Mouse (Mus musculus) heart, adult 8-10 months (tissue): ENCODE results near the gene Grk6. TPM values are rescaled to one million over a fixed set of nuclear protein-coding genes. Genes with fewer than 3 reads are reported as not detected.

Source experiments
- microRNA-seq: library from miRNA; unstranded; fragments of <30 nt; microRNA quantifications from one replicate; pipeline ENCODE4 v1.2.0, GENCODE M21; 2022
- total RNA-seq, 4 experiments: library from RNA; stranded (reverse); gene quantifications; 2 replicates each; pipeline ENCODE4 v1.2.4; 2022

The Grk6 gene
- total RNA-seq, 4 experiments from 2014 or later: 14.9 to 19.0 (median 16.6) TPM

Small RNA genes within 50 kb of the gene (microRNA-seq; reads per million reads assigned to microRNA genes)
- 1.1 reads per million for gene Mir6943
- gene Mir6944: 1.1 reads per million
- gene Mir6945: not detected

Other genes starting within 250 kb of the Grk6 start
- gene Nsd1, start 235.3 kb upstream of the Grk6 start, total RNA-seq: 10 to 100 TPM; 47.2 to 55.1 (median 51.9) TPM
- gene Prelid1, start 124.6 kb upstream of the Grk6 start, total RNA-seq: 10 to 100 TPM; 31.4 to 47.5 (median 39.6) TPM
- 10 to 100 TPM; 29.4 to 47.1 (median 38.3) TPM for gene Rab24, start 123.1 kb upstream of the Grk6 start, total RNA-seq
- gene Mxd3, start 115.2 kb upstream of the Grk6 start, total RNA-seq: under 1 TPM in 2 of 4 experiments, not detected in 2; 0.46 to 0.97 TPM
- gene Lman2, start 82.3 kb upstream of the Grk6 start, total RNA-seq: 10 to 100 TPM; 50.1 to 52.8 (median 51.7) TPM
- under 1 TPM; 0.19 to 0.80 (median 0.41) TPM for gene Rgs14, start 75.3 kb upstream of the Grk6 start, total RNA-seq
- not detected for gene Slc34a1, start 46.9 kb upstream of the Grk6 start, total RNA-seq
- not detected for gene Pfn3, start 29.8 kb upstream of the Grk6 start, total RNA-seq
- not detected for gene F12, start 18.3 kb upstream of the Grk6 start, total RNA-seq
- gene Prr7, start 19.2 kb downstream of the Grk6 start, total RNA-seq: 1 to 10 TPM in 1 of 4 experiments, under 1 TPM in 3; 0.44 to 1.2 (median 0.65) TPM
- 1 to 10 TPM; 3.8 to 6.4 (median 5.1) TPM for gene Dbn1, start 43.0 kb downstream of the Grk6 start, total RNA-seq
- 10 to 100 TPM; 38.4 to 49.4 (median 49.0) TPM for gene Pdlim7, start 68.6 kb downstream of the Grk6 start, total RNA-seq
- 1 to 10 TPM in 3 of 4 experiments, under 1 TPM in 1; 0.97 to 3.8 (median 1.4) TPM for gene Dok3, start 84.2 kb downstream of the Grk6 start, total RNA-seq
- 10 to 100 TPM; 11.8 to 17.0 (median 13.7) TPM for gene Ddx41, start 91.6 kb downstream of the Grk6 start, total RNA-seq
- 10 to 100 TPM; 11.5 to 18.3 (median 13.6) TPM for gene Fam193b, start 126.0 kb downstream of the Grk6 start, total RNA-seq
- 100 to 1,000 TPM in 1 of 4 experiments, 10 to 100 TPM in 3; 80.6 to 102 (median 90.0) TPM for gene Tmed9, start 128.7 kb downstream of the Grk6 start, total RNA-seq
- gene B4galt7, start 154.8 kb downstream of the Grk6 start, total RNA-seq: 1 to 10 TPM; 8.0 to 9.1 (median 8.8) TPM
- 10 to 100 TPM; 10.1 to 12.8 (median 11.7) TPM for gene Caml, start 177.9 kb downstream of the Grk6 start, total RNA-seq
- 10 to 100 TPM; 17.7 to 24.8 (median 20.2) TPM for gene Ddx46, start 190.0 kb downstream of the Grk6 start, total RNA-seq
- gene B230219D22Rik, start 248.1 kb downstream of the Grk6 start, total RNA-seq: 10 to 100 TPM; 37.8 to 39.8 (median 39.2) TPM